35 mouse cellular contexts compared by ENCODE assay signal in genomic region chr1:189437126-189437525, GRCm38 (mm10). TPM values are rescaled to one million over a fixed set of nuclear protein-coding genes. Genes with fewer than 3 reads are reported as not detected.
"Had no signal": no experiment of that assay in that cellular context is flagged by ENCODE, and none has a peak within 500 bp of the region (broad histone marks: within the 10 kb centered on the region; RNA-seq: fewer than 3 reads in every experiment).

No protein-coding gene starts in this region.

- H3K4me3 ChIP-seq: limb, embryonic 10.5 days; limb, embryonic 12.5 days; limb, embryonic 13.5 days; limb, embryonic 15.5 days; liver, embryonic 12.5 days; liver, embryonic 13.5 days; liver, embryonic 15.5 days; lung, embryonic 15.5 days; megakaryocyte, embryonic 14.5 days; midbrain, embryonic 10.5 days; midbrain, embryonic 12.5 days; midbrain, embryonic 13.5 days; midbrain, embryonic 15.5 days; myocyte had no signal

- H3K27me3 ChIP-seq: limb, embryonic 12.5 days; limb, embryonic 13.5 days; limb, embryonic 15.5 days; liver, embryonic 12.5 days; liver, embryonic 13.5 days; liver, embryonic 15.5 days; lung, embryonic 15.5 days; megakaryocyte, embryonic 14.5 days; midbrain, embryonic 12.5 days; midbrain, embryonic 13.5 days; midbrain, embryonic 15.5 days had no signal

- H3K4me2 ChIP-seq: limb, embryonic 12.5 days; limb, embryonic 13.5 days; limb, embryonic 15.5 days; liver, embryonic 11.5 days; liver, embryonic 12.5 days; liver, embryonic 13.5 days; liver, embryonic 15.5 days; lung, embryonic 14.5 days; lung, embryonic 15.5 days; midbrain, embryonic 11.5 days; midbrain, embryonic 12.5 days; midbrain, embryonic 13.5 days; midbrain, embryonic 15.5 days had no signal

- ATAC-seq: liver, embryonic 12.5 days; liver, postnatal 0 days; lung, postnatal 0 days; midbrain, embryonic 13.5 days; midbrain, embryonic 15.5 days; midbrain, embryonic 16.5 days had no signal

- H3K4me1 ChIP-seq: limb, embryonic 10.5 days; limb, embryonic 12.5 days; limb, embryonic 13.5 days; limb, embryonic 15.5 days; liver, embryonic 12.5 days; liver, embryonic 13.5 days; liver, embryonic 15.5 days; lung, embryonic 15.5 days; megakaryocyte, embryonic 14.5 days; midbrain, embryonic 10.5 days; midbrain, embryonic 12.5 days; midbrain, embryonic 13.5 days; midbrain, embryonic 15.5 days had no signal

- H3K9me3 ChIP-seq: limb, embryonic 10.5 days; limb, embryonic 12.5 days; limb, embryonic 13.5 days; limb, embryonic 15.5 days; liver, embryonic 12.5 days; liver, embryonic 13.5 days; lung, embryonic 15.5 days; midbrain, embryonic 12.5 days; midbrain, embryonic 13.5 days; midbrain, embryonic 15.5 days had no signal

- H3K27ac ChIP-seq: limb, embryonic 10.5 days; limb, embryonic 12.5 days; limb, embryonic 13.5 days; limb, embryonic 15.5 days; liver, embryonic 12.5 days; liver, embryonic 13.5 days; liver, embryonic 14.5 days; liver, embryonic 15.5 days; lung, embryonic 15.5 days; macrophage; midbrain, embryonic 10.5 days; midbrain, embryonic 12.5 days; midbrain, embryonic 13.5 days; midbrain, embryonic 15.5 days had no signal

- H3K9ac ChIP-seq: limb, embryonic 12.5 days; limb, embryonic 13.5 days; limb, embryonic 15.5 days; liver, embryonic 12.5 days; liver, embryonic 13.5 days; liver, embryonic 14.5 days; liver, embryonic 15.5 days; liver, postnatal 0 days; lung, embryonic 14.5 days; lung, embryonic 15.5 days; midbrain, embryonic 12.5 days; midbrain, embryonic 13.5 days; midbrain, embryonic 15.5 days had no signal

- DNase-seq: left cerebral cortex, postnatal 4 days; liver; liver, embryonic 13.5 days; liver, postnatal 0 days; lung, adult 18-20 months; lung, adult 2 months; lung, embryonic 14.5 days; lung, postnatal 10 days; lung, postnatal 14 days; lung, postnatal 36 days; lung, postnatal 4 days; midbrain, embryonic 14.5 days had no signal

- H3K36me3 ChIP-seq: limb, embryonic 10.5 days; limb, embryonic 12.5 days; limb, embryonic 13.5 days; limb, embryonic 15.5 days; liver, embryonic 12.5 days; liver, embryonic 13.5 days; liver, embryonic 15.5 days; lung, embryonic 15.5 days; midbrain, embryonic 10.5 days; midbrain, embryonic 12.5 days; midbrain, embryonic 13.5 days; midbrain, embryonic 15.5 days had no signal

RNA-seq across cellular contexts. Expression of gene Kcnk2, which starts 35.1 kb away (rescaled TPM):
- total RNA-seq: megakaryocyte progenitor cell, adult 5-6 weeks; megakaryocyte-erythroid progenitor cell, adult 5-6 weeks; monocyte, adult 5-6 weeks had no signal
- polyA plus RNA-seq: liver, embryonic 16.5 days; liver, postnatal 0 days; macrophage had no signal
